Mouse (Mus musculus) bone marrow, adult 2 months (tissue): ENCODE measurements around the gene Slc1a1. TPM values are rescaled to one million over a fixed set of nuclear protein-coding genes. Genes with fewer than 3 reads are reported as not detected.

Experiments used
- H3K27ac ChIP-seq: fragments of 200-500 bp; 2 replicates; pipeline ENCODE4 v1.5.1; 2012; ENCODE audit warnings: low read depth, mild to moderate bottlenecking, control low read depth, inconsistent platforms, low read length; ENCODE audit not compliant: control insufficient read depth, poor library complexity, insufficient read depth
- H3K4me1 ChIP-seq: fragments of 200-500 bp; 2 replicates; pipeline ENCODE4 v1.6.1; 2011; ENCODE audit warnings: low read length; ENCODE audit not compliant: control insufficient read depth, insufficient read depth
- H3K4me3 ChIP-seq: fragments of 200-500 bp; replicated peaks from 2 replicates; pipeline ENCODE3; 2011; ENCODE audit warnings: mild to moderate bottlenecking, low read depth, low read length, control low read depth; ENCODE audit not compliant: control insufficient read depth
- CTCF ChIP-seq: fragments of 200-500 bp; IDR thresholded peaks from 2 replicates; pipeline ENCODE4 v1.5.1; 2011; ENCODE audit warnings: low read length, control low read depth; ENCODE audit not compliant: control insufficient read depth, insufficient read depth
- POLR2A ChIP-seq: fragments of 200-500 bp; IDR thresholded peaks from 2 replicates; pipeline ENCODE4 v1.6.1; 2011; ENCODE audit warnings: low read depth, mild to moderate bottlenecking, control low read depth, low read length, borderline replicate concordance; ENCODE audit not compliant: control insufficient read depth
- WGBS: fragments of 180-500 bp; shearing (Covaris S2); methylation state at CpG from one replicate; pipeline ENCODE4 v1.1.7; 2018; 5-methylcytosine and 5-hydroxymethylcytosine counted together
- polyA plus RNA-seq: library from polyadenylated mRNA; stranded (reverse); fragments of >200 nt; gene quantifications from 2 replicates; pipeline ENCODE4 v1.2.4, GENCODE M21; 2011; ENCODE audit warnings: low replicate concordance; ENCODE audit not compliant: missing spikeins, insufficient read depth, insufficient read length

Slc1a1 gene
- polyA plus RNA-seq, 1 experiment: 1.9 TPM

DNA sequence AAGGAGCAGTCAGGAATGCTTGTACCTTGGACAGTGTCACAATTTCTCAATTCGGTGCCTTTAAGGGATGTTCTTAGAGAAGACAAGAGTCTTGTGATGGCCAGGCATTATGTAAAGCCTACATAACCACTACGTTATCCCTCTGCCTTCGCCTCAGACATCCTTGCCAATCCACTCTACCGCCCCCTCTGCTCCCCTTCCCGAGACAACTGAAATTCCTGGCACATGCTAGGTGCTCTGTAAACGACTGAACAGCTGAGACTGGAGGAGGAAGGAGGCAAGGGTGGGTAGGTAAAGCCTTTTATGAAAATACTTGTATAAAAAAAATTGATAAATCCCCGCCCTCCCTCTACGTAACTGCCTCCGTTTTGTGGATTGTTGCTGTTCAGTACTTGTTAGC lies 73.8 kb downstream of the Slc1a1 start:
- Histone ChIP-seq H3K27ac (no peak overlapping the region), H3K4me3 (no peak overlapping the region), H3K4me1 (no peaks in the 10 kb centered on the region)
- WGBS: 81% methylated on average over 9 of the region's 9 CpGs
- TF ChIP-seq CTCF (no peak), POLR2A (no peak)

DNA sequence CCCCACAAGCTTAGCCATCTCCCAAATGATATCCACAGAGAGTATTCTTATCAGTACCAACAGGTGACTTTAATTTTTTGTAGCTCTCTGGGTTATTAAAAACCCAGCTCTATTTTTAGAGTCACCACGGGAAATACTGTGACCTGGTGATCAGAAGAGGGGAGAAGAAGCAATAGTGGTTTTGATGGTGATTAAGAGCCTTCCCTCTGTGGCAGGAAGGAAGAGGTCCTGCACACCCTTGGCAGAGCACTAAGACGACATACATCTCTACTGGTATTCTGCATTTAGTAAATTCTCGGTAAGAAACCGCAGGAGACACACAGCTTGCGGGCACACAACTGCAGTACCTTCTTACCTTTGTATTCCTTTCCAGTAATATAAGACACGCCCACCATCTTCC lies 79.7 kb downstream of the Slc1a1 start:
- no peak overlapping the region for H3K4me3 ChIP-seq
- H3K4me1 ChIP-seq: peaks cover 1% of the 10 kb centered on the region; the same call in 1 of the 2 replicates
- no peak overlapping the region for H3K27ac ChIP-seq
- 7% methylated on average over 6 of the region's 6 CpGs for WGBS
- TF ChIP-seq POLR2A (no peak), CTCF (no peak)

DNA sequence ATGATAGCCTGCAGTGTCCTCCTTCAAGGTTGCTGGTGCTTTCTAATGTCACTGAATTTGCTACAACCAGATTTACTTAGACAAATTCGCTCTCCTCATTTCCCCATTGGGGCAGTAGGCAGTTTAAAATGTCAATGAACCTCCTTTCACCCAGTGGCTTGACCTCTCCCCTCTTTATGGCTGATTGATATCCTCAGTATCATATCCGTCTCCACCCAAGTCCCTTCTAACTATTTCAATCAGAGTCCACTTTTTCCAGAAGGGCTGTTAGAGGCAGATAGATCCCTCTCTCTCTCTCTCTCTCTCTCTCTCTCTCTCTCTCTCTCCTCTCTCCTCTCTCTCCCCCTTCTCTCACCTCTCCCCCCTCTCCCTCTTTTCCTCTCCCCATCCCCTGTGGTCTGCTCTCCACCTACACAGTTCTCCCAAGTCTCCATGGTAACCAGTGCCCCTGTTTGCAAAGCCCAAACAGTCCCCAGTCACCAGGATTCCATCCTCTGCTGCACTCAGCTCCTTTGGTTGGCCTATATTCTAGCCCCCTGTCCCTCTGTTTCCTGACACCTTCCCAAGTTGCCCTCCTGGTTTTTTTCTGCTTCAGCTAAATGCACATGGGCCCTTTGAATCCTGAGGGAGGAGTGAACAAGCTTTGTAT lies 80.9 kb downstream of the Slc1a1 start:
- TF ChIP-seq POLR2A: no peak
- TF ChIP-seq CTCF: no peak

DNA sequence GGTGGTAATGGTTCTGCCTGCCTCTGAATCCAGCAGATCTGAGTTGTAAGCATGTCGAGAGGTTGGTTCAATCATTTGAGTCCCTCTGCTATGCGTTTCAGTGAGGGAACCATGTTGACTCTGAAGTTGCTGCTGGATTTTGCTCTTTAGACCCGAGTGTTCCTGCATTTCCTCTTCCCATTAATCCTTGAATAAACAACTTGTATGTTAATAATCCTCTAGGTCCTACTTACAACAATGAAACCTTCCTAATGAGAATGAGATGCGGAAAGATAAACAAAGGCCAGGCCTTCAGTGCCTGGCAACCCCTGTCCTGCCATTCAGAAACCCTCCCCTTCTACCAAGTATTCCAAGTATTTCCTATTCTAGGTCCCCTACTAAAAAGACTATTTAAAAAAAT lies 81.6 kb downstream of the Slc1a1 start:
- 75% methylated on average over 4 of the region's 4 CpGs for WGBS
- H3K27ac ChIP-seq: no peak overlapping the region
- no peak for TF ChIP-seq CTCF
- peaks cover 1% of the 10 kb centered on the region; the same call in 1 of the 2 replicates for H3K4me1 ChIP-seq
- H3K4me3 ChIP-seq: no peak overlapping the region

More for the DNA sequence above, 80.9 kb downstream of the Slc1a1 start:
- 65% methylated on average over 2 of the region's 2 CpGs for WGBS
- H3K4me1 ChIP-seq: peaks cover 1% of the 10 kb centered on the region; the same call in 1 of the 2 replicates
- H3K27ac ChIP-seq: no peak overlapping the region
- no peak overlapping the region for H3K4me3 ChIP-seq

DNA sequence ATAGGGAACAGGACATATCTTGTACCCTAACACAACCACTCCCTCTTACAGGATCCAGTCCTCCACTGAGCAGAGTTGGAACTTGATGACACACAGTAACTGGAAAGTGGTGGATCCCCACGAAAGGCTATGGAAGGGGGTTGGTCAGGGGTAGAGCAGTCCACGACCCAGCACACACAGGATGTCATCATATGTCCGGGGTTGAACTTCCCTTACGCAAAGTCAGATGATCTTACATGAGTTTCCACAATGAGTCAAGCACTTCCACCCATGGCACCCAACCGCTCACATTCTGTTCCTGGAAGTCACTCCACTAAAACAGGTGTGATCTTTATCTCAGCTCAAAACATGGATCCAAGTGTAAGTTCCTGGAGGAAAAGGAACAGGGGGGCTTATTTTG lies 83.0 kb downstream of the Slc1a1 start:
- H3K4me1 ChIP-seq: peaks cover 1% of the 10 kb centered on the region; the same call in 1 of the 2 replicates

DNA sequence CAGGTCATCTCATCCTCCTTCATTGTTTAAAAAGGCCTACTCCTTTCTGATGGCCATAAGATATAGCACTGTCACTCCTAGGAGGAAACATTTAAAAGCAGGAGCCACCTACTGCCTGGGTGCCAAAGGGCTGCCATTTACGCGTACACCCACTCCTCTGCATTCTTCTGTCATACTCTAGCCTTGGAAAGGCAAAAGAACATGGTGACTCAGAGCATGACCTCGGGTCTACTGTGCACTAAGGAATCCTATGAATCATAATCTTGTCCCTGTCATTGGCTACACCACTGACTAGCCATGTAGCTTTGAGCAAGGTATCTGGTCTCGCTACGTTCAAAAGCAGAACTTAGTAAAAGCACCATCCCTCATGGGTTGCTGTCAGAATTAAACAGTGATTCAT lies 91.5 kb downstream of the Slc1a1 start:
- no peak for TF ChIP-seq CTCF
- no peak for TF ChIP-seq POLR2A
- Histone ChIP-seq H3K4me3 (no peak overlapping the region), H3K4me1 (no peaks in the 10 kb centered on the region), H3K27ac (no peak overlapping the region)
- 85% methylated on average over 5 of the region's 5 CpGs for WGBS

More for the DNA sequence above, 83.0 kb downstream of the Slc1a1 start:
- TF ChIP-seq POLR2A: no peak
- no peak for TF ChIP-seq CTCF
- 42% methylated on average over 5 of the region's 5 CpGs for WGBS
- Histone ChIP-seq H3K27ac (no peak overlapping the region), H3K4me3 (no peak overlapping the region)

DNA sequence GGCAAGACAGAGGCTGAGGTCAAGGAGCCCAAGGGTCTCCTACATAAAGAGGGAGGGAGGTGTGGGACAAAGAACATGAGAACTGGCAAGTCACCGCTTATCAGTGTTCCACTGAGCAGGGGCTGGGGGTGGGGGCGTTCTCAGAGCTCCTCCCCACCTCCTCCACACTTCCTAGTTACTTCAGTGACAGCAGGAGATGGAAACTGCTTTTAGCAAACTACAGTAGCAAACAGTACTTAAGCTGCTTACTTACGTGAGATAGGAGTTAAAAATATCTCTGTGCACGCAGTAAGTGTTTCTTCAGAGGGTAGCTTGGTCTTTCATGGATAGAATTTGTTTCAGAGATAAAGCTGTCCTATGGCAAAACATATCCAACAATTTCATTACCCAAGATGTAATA lies 92.5 kb downstream of the Slc1a1 start:
- Histone ChIP-seq H3K4me1 (no peaks in the 10 kb centered on the region), H3K4me3 (no peak overlapping the region), H3K27ac (no peak overlapping the region)
- 46% methylated on average over 4 of the region's 4 CpGs for WGBS
- TF ChIP-seq POLR2A (no peak), CTCF (no peak)

DNA sequence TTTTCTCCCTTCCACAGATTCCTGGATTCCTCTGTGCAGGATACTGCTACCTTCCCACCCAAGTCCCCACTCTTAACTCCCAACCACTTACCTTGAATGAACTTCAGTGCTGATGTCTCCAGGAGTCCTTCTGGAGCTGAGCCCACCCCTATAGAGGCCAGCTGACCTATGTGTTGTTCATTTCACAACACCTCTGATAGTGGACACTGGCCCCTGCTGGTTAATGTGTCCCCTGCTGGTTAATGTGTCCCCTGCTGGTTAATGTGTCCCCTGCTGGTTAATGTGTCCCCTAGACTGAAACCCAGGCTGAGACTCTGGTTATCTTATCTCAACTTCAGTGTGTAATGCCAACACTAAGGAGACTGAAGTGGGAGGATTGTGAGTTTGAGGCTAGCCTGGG lies 94.2 kb downstream of the Slc1a1 start:
- H3K27ac ChIP-seq: no peak overlapping the region
- no peak for TF ChIP-seq CTCF
- TF ChIP-seq POLR2A: no peak
- no peak overlapping the region for H3K4me3 ChIP-seq
- no peaks in the 10 kb centered on the region for H3K4me1 ChIP-seq

DNA sequence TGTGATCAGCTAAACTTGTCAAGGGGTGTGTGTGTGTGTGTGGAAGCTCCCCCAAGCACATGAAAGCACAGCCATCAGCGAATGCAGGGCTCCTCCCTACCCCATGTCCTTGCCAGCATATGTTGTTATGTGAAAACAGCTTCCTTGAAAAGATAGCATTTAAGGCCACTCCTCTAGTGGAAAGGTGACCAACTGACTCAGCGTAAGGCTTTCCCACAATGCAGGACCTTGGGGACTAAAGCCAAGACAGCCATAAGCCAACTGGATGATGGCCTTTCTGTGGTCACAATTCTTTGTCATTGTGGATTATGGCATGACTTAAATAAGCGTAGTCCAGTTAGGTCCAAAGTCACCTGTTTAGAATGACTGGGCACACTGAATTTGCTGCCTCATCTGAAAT lies 100.0 kb downstream of the Slc1a1 start:
- WGBS: 82% methylated on average over 3 of the region's 3 CpGs
- H3K4me1 ChIP-seq: no peaks in the 10 kb centered on the region
- H3K4me3 ChIP-seq: no peak overlapping the region
- H3K27ac ChIP-seq: no peak overlapping the region
- TF ChIP-seq CTCF (no peak), POLR2A (no peak)
